Mouse (Mus musculus) thymus, adult 2 months (tissue): ENCODE measurements at regions not wholly inside any gene's neighbourhood (a gene's known extent, or its start where the extent isn't known, plus 50 kb on each side); places are given as distances from the start of the nearest gene placed in this dataset.

Experiments used
- DNase-seq: peaks from one replicate; pipeline ENCODE4 v3.0.0; 2021
- H3K27ac ChIP-seq: fragments of 200-500 bp; 2 replicates; pipeline ENCODE4 v1.5.1; 2012; ENCODE audit warnings: low read length, control low read depth; ENCODE audit not compliant: control insufficient read depth, insufficient read depth
- H3K27me3 ChIP-seq: fragments of 200-500 bp; 2 replicates; pipeline ENCODE4 v1.6.1; 2012; ENCODE audit warnings: mild to moderate bottlenecking, low read length, moderate library complexity, mixed read lengths; ENCODE audit not compliant: control insufficient read depth, insufficient read depth
- H3K36me3 ChIP-seq: fragments of 200-500 bp; 2 replicates; pipeline ENCODE4 v1.6.1; 2012; ENCODE audit warnings: mild to moderate bottlenecking, low read length, moderate library complexity; ENCODE audit not compliant: control insufficient read depth, insufficient read depth
- H3K4me1 ChIP-seq: fragments of 200-500 bp; replicated peaks from 2 replicates; pipeline ENCODE4 v1.6.1; 2012; ENCODE audit warnings: low read length; ENCODE audit not compliant: control insufficient read depth, insufficient read depth
- H3K4me3 ChIP-seq: fragments of 200-500 bp; 2 replicates; pipeline ENCODE4 v1.5.1; 2012; ENCODE audit warnings: mild to moderate bottlenecking, low read length, control low read depth, moderate library complexity; ENCODE audit not compliant: control insufficient read depth, insufficient read depth
- CTCF ChIP-seq: fragments of 200-500 bp; IDR thresholded peaks from 2 replicates; pipeline ENCODE4 v1.5.1; 2012; ENCODE audit warnings: mild to moderate bottlenecking, control low read depth, low read length, moderate library complexity, borderline replicate concordance; ENCODE audit not compliant: control insufficient read depth, poor library complexity, insufficient read depth; ENCODE audit errors: extremely low read depth
- POLR2A ChIP-seq: fragments of 200-500 bp; IDR thresholded peaks from 2 replicates; pipeline ENCODE4 v1.6.1; 2012; ENCODE audit warnings: mild to moderate bottlenecking, low read length, control low read depth, moderate library complexity; ENCODE audit not compliant: control insufficient read depth, poor library complexity, insufficient read depth; ENCODE audit errors: extremely low read depth
- WGBS: fragments of 180-500 bp; shearing (Covaris S2); methylation state at CpG from one replicate; pipeline ENCODE4 v1.1.7; 2018; 5-methylcytosine and 5-hydroxymethylcytosine counted together

DNA sequence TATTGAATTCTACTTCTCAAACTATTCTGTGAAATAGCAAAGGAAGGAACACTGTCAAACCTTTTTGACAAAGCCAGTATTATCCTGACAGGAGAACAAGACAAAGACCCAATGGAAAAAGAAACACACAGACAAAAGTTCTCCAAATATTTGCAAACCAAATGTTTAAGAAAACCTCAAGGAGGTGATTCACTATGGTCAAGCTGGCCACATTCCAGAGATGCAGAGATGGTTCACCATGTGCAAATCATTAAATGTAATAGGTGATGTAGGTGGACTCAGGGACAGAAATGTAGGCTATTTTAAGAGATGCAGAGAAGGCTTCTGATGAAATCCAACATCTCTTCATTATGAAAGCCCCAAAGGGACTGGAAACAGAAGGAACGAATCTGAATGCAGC lies 183.5 kb downstream of the Cxcl12 start:
- H3K27me3 ChIP-seq = no peaks in the 10 kb centered on the region
- DNase-seq = no peak
- no peaks in the 10 kb centered on the region for H3K4me1 ChIP-seq
- H3K4me3 ChIP-seq = no peak overlapping the region
- H3K36me3 ChIP-seq = no peaks in the 10 kb centered on the region
- no peak for TF ChIP-seq CTCF
- no peak for TF ChIP-seq POLR2A
- no peak overlapping the region for H3K27ac ChIP-seq
- 84% methylated on average over 1 of the region's 1 CpGs for WGBS

DNA sequence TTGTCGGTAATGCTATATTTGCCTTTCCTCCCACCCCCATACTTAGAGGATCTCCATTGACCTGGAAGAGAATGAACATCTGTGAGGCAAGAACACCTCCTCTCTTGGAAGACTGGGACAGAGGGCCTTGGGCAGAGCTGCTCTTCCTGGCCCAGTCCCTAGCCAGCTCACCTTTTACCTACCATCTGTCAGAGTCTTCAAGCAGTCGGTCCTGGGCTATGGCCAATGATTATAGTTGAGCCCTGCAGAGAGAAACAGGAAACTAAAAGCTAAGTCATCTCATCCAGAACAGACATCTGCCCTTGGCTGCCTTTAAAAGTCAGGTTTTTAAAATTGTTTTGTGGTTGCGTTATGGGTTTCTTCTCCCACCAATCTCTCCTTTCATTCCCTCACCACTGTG lies 184.8 kb downstream of the Cxcl12 start:
- H3K27ac ChIP-seq = no peak overlapping the region
- H3K36me3 ChIP-seq = no peaks in the 10 kb centered on the region
- H3K4me3 ChIP-seq = no peak overlapping the region
- TF ChIP-seq POLR2A (no peak), CTCF (no peak)
- no peaks in the 10 kb centered on the region for H3K4me1 ChIP-seq
- DNase-seq = no peak
- H3K27me3 ChIP-seq = no peaks in the 10 kb centered on the region
- 84% methylated on average over 3 of the region's 3 CpGs for WGBS

DNA sequence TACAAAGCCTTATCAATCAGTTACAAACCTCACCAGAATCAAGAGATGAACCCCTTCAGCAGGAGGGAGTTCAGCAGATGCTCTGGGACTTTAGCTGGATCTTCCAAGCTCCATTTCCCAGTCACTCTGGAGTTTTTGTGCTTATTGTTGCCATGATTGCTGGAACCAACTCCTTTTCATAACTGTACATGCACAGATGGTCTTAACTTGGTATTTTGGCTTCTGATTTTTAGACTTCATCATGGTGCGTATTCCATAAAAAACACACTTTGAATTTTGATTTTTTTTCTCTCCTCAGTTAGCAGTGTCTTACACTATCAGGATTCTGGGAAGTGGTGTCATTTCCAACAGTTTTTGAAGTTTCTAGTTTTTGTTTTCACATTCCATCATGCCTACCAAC lies 187.8 kb downstream of the Cxcl12 start:
- 98% methylated on average over 1 of the region's 1 CpGs for WGBS
- TF ChIP-seq POLR2A = no peak
- DNase-seq = no peak
- no peaks in the 10 kb centered on the region for H3K4me1 ChIP-seq
- no peak overlapping the region for H3K4me3 ChIP-seq
- no peak overlapping the region for H3K27ac ChIP-seq
- no peaks in the 10 kb centered on the region for H3K27me3 ChIP-seq
- no peaks in the 10 kb centered on the region for H3K36me3 ChIP-seq

DNA sequence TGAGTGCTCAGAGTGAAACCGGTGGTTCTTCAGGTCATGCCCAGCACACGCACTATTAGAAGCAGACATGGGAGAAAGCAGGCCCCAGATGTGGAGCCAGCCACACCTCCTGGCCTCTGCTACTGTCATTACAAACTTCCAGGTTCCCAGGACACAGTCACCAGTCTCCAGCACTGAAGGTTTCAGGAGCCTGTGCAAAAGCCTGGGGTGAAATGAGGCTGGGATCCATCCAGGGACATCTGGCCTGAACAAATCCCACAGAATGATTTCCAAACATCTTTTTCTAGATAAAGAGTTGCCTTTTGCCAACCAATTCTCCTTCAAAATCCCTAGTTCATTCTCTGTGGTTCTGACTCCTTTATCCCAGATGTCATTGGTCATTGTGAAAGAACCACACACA lies 191.1 kb downstream of the Cxcl12 start:
- Histone ChIP-seq H3K27ac (no peak overlapping the region), H3K4me1 (no peaks in the 10 kb centered on the region), H3K36me3 (no peaks in the 10 kb centered on the region), H3K27me3 (no peaks in the 10 kb centered on the region), H3K4me3 (no peak overlapping the region)
- WGBS = 99% methylated on average over 2 of the region's 2 CpGs
- TF ChIP-seq CTCF (no peak), POLR2A (no peak)
- no peak for DNase-seq

DNA sequence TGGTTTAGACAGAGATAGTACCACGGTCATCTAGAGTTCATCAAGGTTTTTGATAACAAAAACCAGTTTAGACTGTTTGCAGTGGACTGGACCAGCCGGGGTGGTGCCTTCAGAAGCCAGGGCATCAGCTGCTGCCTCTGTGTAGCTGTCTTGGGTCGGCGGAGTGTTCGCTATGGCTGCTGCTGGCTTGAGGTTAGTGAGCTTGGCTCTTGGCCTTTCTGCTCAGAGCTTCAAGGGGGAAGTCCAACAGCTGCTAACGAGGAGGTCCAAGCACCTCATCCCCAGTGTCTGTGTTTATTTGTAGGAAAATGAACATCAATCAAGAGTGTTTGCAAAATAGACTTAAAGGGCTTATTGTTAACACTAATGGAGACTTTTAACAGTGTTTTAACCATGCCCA lies 198.2 kb downstream of the Cxcl12 start:
- Histone ChIP-seq H3K36me3 (no peaks in the 10 kb centered on the region), H3K27me3 (no peaks in the 10 kb centered on the region), H3K4me1 (no peaks in the 10 kb centered on the region), H3K27ac (no peak overlapping the region), H3K4me3 (no peak overlapping the region)
- 90% methylated on average over 6 of the region's 6 CpGs for WGBS
- TF ChIP-seq POLR2A (no peak), CTCF (no peak)
- no peak for DNase-seq

DNA sequence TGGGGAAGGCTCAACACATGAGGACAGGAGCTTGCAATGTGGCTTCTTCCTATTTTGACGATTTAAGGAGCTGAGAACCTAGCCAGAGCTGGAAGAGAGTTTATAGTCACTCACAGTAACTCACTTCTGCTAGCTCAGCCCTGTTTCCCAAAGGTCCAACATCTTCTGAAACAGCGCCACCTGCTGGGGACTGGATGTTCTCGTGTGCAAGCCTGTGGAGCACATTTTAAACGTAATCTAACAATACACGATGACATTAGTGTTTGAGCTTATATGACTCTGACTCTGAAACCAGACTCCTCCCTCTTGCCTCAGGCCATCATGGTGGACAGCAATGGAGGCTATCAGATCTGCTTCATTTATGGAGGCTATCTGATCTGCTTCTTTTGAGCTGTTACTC lies 207.7 kb downstream of the Cxcl12 start:
- Histone ChIP-seq H3K36me3 (no peaks in the 10 kb centered on the region), H3K27me3 (no peaks in the 10 kb centered on the region), H3K27ac (no peak overlapping the region), H3K4me3 (no peak overlapping the region), H3K4me1 (no peaks in the 10 kb centered on the region)
- no peak for DNase-seq
- TF ChIP-seq CTCF (no peak), POLR2A (no peak)
- 97% methylated on average over 5 of the region's 5 CpGs for WGBS

DNA sequence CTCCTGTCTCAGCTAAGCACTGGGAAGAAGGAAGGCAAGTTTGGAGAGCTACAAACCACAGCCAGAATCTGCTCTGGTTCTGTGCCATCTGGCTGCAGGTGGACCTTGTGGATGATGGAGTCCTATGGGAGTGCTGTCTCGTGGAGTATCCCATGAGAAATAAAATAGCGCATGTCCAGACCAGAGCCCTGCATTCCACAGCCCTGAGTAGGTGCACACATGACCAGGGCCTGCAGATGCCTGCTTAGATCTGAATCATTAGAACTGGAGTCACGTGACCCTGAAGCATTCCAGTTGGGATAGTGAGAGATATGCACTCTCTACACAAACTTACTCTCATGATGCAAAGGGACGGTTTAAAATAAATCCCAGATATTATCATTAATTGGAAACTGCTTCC lies 211.6 kb downstream of the Cxcl12 start:
- Histone ChIP-seq H3K4me3 (no peak overlapping the region), H3K4me1 (no peaks in the 10 kb centered on the region), H3K36me3 (no peaks in the 10 kb centered on the region), H3K27ac (no peak overlapping the region), H3K27me3 (no peaks in the 10 kb centered on the region; the same call in 1 of the 2 replicates)
- TF ChIP-seq CTCF (no peak), POLR2A (no peak)
- 87% methylated on average over 4 of the region's 4 CpGs for WGBS
- DNase-seq = no peak
